Mouse (Mus musculus) olfactory bulb, adult 2 months (tissue): ENCODE results near the gene Hoxa6.

Source experiments
- CTCF ChIP-seq: fragments of 200-500 bp; IDR thresholded peaks from 2 replicates; pipeline ENCODE4 v1.5.1; 2012; ENCODE audit warnings: low read depth, mild to moderate bottlenecking, low read length, moderate library complexity; ENCODE audit not compliant: insufficient read depth
- POLR2A ChIP-seq: fragments of 200-500 bp; IDR thresholded peaks from 2 replicates; pipeline ENCODE4 v1.6.1; 2012; ENCODE audit warnings: mild to moderate bottlenecking, low read depth, low read length, moderate library complexity; ENCODE audit not compliant: insufficient read depth

DNA sequence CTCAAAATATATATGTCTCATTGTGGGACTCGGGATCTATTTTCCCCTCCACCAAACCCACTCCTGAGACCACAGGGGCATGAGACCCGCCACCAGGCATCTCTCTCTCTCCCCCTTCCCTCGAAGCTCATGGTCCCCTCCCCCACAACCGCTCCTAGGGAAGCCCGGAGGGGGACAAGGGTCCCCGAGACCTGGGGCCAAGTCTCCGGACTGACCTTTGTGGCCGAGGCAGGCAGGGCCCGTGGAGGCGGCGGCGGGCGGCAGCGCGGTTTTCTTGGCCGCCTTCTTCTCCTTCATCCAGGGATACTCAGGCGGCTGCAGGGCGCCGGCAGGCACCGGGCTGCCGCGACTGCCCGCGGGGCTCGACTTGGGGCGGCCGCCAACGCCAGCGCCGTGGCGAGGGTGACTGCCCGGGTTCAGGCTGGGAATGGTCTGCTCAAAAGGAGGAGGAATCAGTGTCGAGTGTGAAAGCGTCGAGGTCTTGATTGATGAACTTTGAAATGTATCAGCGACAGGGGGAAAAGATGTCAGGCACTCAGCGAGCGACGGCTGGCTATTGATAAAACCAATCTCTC, 44.4 kb downstream of the Hoxa6 start:
- TF ChIP-seq POLR2A = no peak
- TF ChIP-seq CTCF = no peak
